Mouse (Mus musculus) midbrain, embryonic 14.5 days (tissue): Measurements from ENCODE around the gene Ostf1. TPM values are rescaled to one million over a fixed set of nuclear protein-coding genes. Genes with fewer than 3 reads are reported as not detected.
A peak's percentile ranks its signal among the peaks of the same experiment; 100 is the strongest.

Source experiments
- ATAC-seq: fragments of 200-750 bp; cut with Nextera tagmentation; 2 replicates; pipeline ENCODE4 v1.8.0; 2017; ENCODE audit warnings: moderate number of reproducible peaks, moderate library complexity; ENCODE audit not compliant: low FRiP score, low TSS enrichment
- DNase-seq: peaks from one replicate; pipeline ENCODE4 v3.0.0-alpha.2; 2015
- H3K27ac ChIP-seq: fragments of 300-500 bp; sonication (generic); replicated peaks from 2 replicates; pipeline ENCODE4 v1.5.1; 2014; ENCODE audit warnings: mild to moderate bottlenecking, low read depth, low read length, moderate library complexity
- H3K27me3 ChIP-seq: fragments of 300-500 bp; sonication (generic); 2 replicates; pipeline ENCODE4 v1.6.1; 2014; ENCODE audit warnings: low read length, control low read depth, mixed read lengths; ENCODE audit not compliant: control insufficient read depth, insufficient read depth
- H3K36me3 ChIP-seq: fragments of 300-500 bp; sonication (generic); 2 replicates; pipeline ENCODE4 v1.6.1; 2014; ENCODE audit warnings: low read length, control low read depth; ENCODE audit not compliant: control insufficient read depth, insufficient read depth
- H3K4me1 ChIP-seq: fragments of 300-500 bp; sonication (generic); 2 replicates; pipeline ENCODE4 v1.6.1; 2014; ENCODE audit warnings: mild to moderate bottlenecking, antibody characterized with exemption, low read length, control low read depth; ENCODE audit not compliant: control insufficient read depth, insufficient read depth
- H3K4me2 ChIP-seq: fragments of 300-500 bp; sonication (generic); 2 replicates; pipeline ENCODE4 v1.6.1; 2014; ENCODE audit warnings: mild to moderate bottlenecking, low read length, moderate library complexity
- H3K4me3 ChIP-seq: fragments of 300-500 bp; sonication (generic); replicated peaks from 2 replicates; pipeline ENCODE4 v1.5.1; 2014; ENCODE audit warnings: low read depth, low read length
- H3K9ac ChIP-seq: fragments of 300-500 bp; sonication (generic); replicated peaks from 2 replicates; pipeline ENCODE4 v1.6.1; 2014; ENCODE audit warnings: mild to moderate bottlenecking, low read length, moderate library complexity
- H3K9me3 ChIP-seq: fragments of 300-500 bp; sonication (generic); 2 replicates; pipeline ENCODE4 v1.6.1; 2016; ENCODE audit warnings: low read length, control low read depth, mixed read lengths; ENCODE audit not compliant: control insufficient read depth
- WGBS: fragments of 180-500 bp; shearing (Covaris S2); extraction: QIAGEN DNeasy Blood & Tissue Kit; methylation state at CpG from one replicate; pipeline ENCODE4 v1.1.7; 2014; 5-methylcytosine and 5-hydroxymethylcytosine counted together
- polyA plus RNA-seq: library from polyadenylated mRNA; unstranded; fragments of >200 nt; fragmentation: Nextera tagmentation; extraction: Ambion mirVana; gene quantifications from 2 replicates; pipeline ENCODE4 v1.2.1, GENCODE M21; 2014

Ostf1 gene
- 28.5 and 40.7 TPM in 2 replicates for polyA plus RNA-seq

DNA sequence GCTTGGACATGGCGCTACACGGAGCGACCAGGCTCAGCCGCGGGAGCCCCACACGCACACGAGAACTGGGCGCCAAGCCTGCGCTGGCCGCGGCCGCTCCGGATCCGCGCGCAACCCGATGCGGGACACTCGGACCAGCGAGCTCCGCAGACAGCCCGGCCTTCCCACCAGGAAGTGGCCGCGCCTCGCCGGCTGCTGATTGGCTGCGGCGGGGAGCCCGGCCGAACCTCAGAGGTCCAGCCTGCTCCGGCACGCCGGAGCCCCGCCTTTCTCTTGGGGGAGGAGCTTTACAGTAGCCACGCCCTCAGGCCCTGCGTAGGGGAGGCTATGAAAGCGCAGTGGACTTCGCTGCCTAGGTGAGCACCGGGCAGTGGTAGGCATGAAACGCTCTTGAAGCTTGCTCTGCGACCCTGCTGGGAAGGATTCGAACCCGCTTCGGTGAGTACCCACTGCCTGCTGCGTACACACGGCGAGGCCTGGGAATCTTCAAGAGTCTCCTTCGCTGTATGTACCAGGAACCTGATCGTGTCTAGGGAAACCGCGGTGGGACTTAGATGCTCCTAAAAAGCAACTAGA, at the start of gene Ostf1, which contains the start of gene Nmrk1:
Gene Ostf1, minus strand, starts transcription at position 180 of the 576 bp plus-strand sequence.
Gene Nmrk1, plus strand, starts transcription at position 307 of the 576 bp plus-strand sequence.
- Histone ChIP-seq H3K9ac (peak within 1 kb of the TSS; percentile 50), H3K27me3 (no peaks in the 10 kb centered on the region; the same call in 1 of the 2 replicates), H3K27ac (peak within 1 kb of the TSS; percentile 39), H3K36me3 (no peaks in the 10 kb centered on the region), H3K4me3 (peak within 1 kb of the TSS; percentile 80), H3K9me3 (no peaks in the 10 kb centered on the region), H3K4me2 (peak within 1 kb of the TSS; percentile 97), H3K4me1 (peaks cover 5% of the 10 kb centered on the region; the same call in 1 of the 2 replicates)
- ATAC-seq (peak; percentile 98), DNase-seq (peak; percentile 95)
- WGBS, result 1% methylated on average over 51 of the region's 51 CpGs

GRCm38 (mm10) chr19:18673116-18673515, 41.5 kb upstream of the Ostf1 start:
- no peaks in the 10 kb centered on the region for H3K27me3 ChIP-seq
- DNase-seq, result no peak
- H3K9me3 ChIP-seq, result no peaks in the 10 kb centered on the region
- H3K4me3 ChIP-seq, result 0 out of 2 replicates have a peak overlapping the region, but pooled peaks have one; percentile 5
- no peak for ATAC-seq
- WGBS, result 8% methylated on average over 4 of the region's 4 CpGs
- no peak overlapping the region; the same call in 1 of the 2 replicates for H3K9ac ChIP-seq
- H3K36me3 ChIP-seq, result no peaks in the 10 kb centered on the region
- H3K27ac ChIP-seq, result no peak overlapping the region
- H3K4me2 ChIP-seq, result peak overlapping the region; percentile 80
- H3K4me1 ChIP-seq, result peaks cover 20% of the 10 kb centered on the region

DNA sequence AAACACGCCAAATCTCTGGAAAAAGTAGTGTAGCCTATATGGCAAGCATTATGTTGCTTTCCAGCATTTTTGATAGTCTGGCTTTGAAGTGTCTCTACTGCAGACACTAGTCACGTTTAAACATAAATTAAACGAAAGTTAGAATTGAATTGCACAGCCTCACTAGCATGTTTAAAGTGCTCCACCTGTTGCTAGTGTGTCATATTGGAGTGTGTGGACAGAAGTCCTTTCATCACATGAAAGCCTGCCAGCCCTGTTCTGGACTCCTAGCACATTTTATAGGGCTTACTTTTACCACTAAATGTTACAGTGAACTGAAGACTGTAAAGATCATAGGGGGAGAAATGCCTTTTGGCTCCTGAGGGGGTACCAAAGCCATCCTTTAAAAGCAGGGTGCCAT, 40.9 kb upstream of the Ostf1 start:
- Histone ChIP-seq H3K4me1 (peaks cover 20% of the 10 kb centered on the region), H3K4me2 (peak overlapping the region; percentile 80), H3K9ac (no peak overlapping the region), H3K9me3 (no peaks in the 10 kb centered on the region), H3K4me3 (peak overlapping the region; percentile 79), H3K27ac (no peak overlapping the region), H3K36me3 (no peaks in the 10 kb centered on the region), H3K27me3 (no peaks in the 10 kb centered on the region)
- no peak for ATAC-seq
- WGBS, result 65% methylated on average over 3 of the region's 3 CpGs
- peak; percentile 18 for DNase-seq

- Histone ChIP-seq H3K4me1 (peaks cover 20% of the 10 kb centered on the region), H3K4me3 (peak overlapping the region; percentile 79), H3K9ac (peak overlapping the region; percentile 77), H3K9me3 (no peaks in the 10 kb centered on the region), H3K27me3 (no peaks in the 10 kb centered on the region), H3K4me2 (peak overlapping the region; percentile 80), H3K36me3 (no peaks in the 10 kb centered on the region), H3K27ac (peak overlapping the region; percentile 77)
- under 1% methylated on average over 55 of the region's 64 CpGs for WGBS
- ATAC-seq (peak; percentile 65), DNase-seq (peak; percentile 73)
These were observed 39.6 kb upstream of the Ostf1 start for GRCm38 (mm10) chr19:18671056-18671741.

DNA sequence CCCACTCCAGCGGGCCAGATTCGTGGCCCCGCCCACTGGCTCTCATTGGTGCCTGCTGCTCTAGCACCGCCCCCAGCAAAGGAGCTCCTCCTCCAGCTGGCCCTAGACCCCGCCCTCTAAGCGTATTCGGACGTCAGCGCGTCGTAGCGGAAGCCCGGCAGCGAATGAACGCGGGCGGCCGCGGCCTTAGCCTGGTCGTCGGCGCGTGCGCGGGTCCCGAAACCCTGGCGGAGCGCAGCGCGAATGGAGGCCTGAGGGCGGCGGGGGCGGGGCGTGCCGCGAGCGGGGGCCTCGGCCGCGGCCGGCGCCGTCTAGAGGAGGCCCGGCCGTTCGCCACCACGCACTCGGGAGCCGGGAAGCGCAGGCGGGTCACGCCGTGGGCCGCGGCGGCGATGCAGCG, 39.0 kb upstream of the Ostf1 start, which contains the start of gene Carnmt1:
Gene Carnmt1, plus strand, starts transcription at position 157 of the 400 bp plus-strand sequence.
- peak; percentile 99 for DNase-seq
- peak; percentile 99 for ATAC-seq
- H3K36me3 ChIP-seq, result no peaks in the 10 kb centered on the region
- under 1% methylated on average over 42 of the region's 58 CpGs for WGBS
- H3K27me3 ChIP-seq, result no peaks in the 10 kb centered on the region
- H3K27ac ChIP-seq, result peak within 1 kb of the TSS; percentile 77
- peak within 1 kb of the TSS; percentile 77 for H3K9ac ChIP-seq
- peak within 1 kb of the TSS; percentile 79 for H3K4me3 ChIP-seq
- H3K4me2 ChIP-seq, result peak within 1 kb of the TSS; percentile 80
- H3K4me1 ChIP-seq, result peaks cover 20% of the 10 kb centered on the region
- no peaks in the 10 kb centered on the region for H3K9me3 ChIP-seq

DNA sequence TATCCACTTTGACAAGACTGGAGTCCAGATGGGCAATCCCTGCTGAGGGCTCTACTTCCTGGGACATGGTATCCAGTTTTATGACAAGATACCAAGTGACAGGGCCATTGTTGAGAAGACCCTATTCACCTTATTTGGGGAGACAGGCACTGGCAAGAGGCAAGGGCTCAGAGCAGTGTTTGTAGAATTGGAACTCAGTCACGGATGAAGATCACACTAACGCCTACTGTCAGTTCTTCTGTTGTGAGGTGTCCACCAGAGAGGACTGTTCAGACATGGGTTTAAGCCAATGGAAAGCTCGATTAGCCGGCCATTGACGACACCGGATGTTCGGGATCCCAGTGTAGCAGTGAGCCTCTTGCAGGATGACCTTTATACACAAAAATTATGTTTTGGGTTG, 37.9 kb upstream of the Ostf1 start:
- no peak overlapping the region for H3K4me3 ChIP-seq
- H3K27me3 ChIP-seq, result no peaks in the 10 kb centered on the region
- no peak overlapping the region for H3K9ac ChIP-seq
- H3K27ac ChIP-seq, result no peak overlapping the region
- DNase-seq, result no peak
- peaks cover 20% of the 10 kb centered on the region for H3K4me1 ChIP-seq
- H3K9me3 ChIP-seq, result no peaks in the 10 kb centered on the region
- ATAC-seq, result no peak
- no peak overlapping the region for H3K4me2 ChIP-seq
- 48% methylated on average over 7 of the region's 7 CpGs for WGBS
- no peaks in the 10 kb centered on the region for H3K36me3 ChIP-seq

- Histone ChIP-seq H3K27me3 (no peaks in the 10 kb centered on the region), H3K4me1 (peaks cover 3% of the 10 kb centered on the region), H3K36me3 (no peaks in the 10 kb centered on the region), H3K4me2 (no peak overlapping the region), H3K9ac (no peak overlapping the region), H3K27ac (no peak overlapping the region), H3K9me3 (no peaks in the 10 kb centered on the region), H3K4me3 (no peak overlapping the region)
- 75% methylated on average over 7 of the region's 7 CpGs for WGBS
- DNase-seq (no peak), ATAC-seq (no peak)
These were observed 35.3 kb upstream of the Ostf1 start for GRCm38 (mm10) chr19:18666966-18667365.

GRCm38 (mm10) chr19:18663904-18664303, 32.3 kb upstream of the Ostf1 start:
- Histone ChIP-seq H3K36me3 (no peaks in the 10 kb centered on the region), H3K4me3 (no peak overlapping the region), H3K9me3 (no peaks in the 10 kb centered on the region), H3K4me2 (no peak overlapping the region), H3K27ac (no peak overlapping the region), H3K9ac (no peak overlapping the region), H3K4me1 (no peaks in the 10 kb centered on the region), H3K27me3 (no peaks in the 10 kb centered on the region)
- ATAC-seq (no peak), DNase-seq (no peak)
- WGBS, result 69% methylated on average over 2 of the region's 2 CpGs
